Mouse (Mus musculus) activated CD4-positive, CD25-positive, alpha-beta regulatory T cell (primary cell): ENCODE measurements around the gene Slc24a1. TPM values are rescaled to one million over a fixed set of nuclear protein-coding genes. Genes with fewer than 3 reads are reported as not detected.

Experiments used
- polyA plus RNA-seq, 2 experiments: library from polyadenylated mRNA; unstranded; fragments of 100-300 nt; shearing (Covaris generic); gene quantifications; one replicate each; pipeline ENCODE4 v1.2.1; 2017

The Slc24a1 gene
- under 1 TPM; 0.05 to 0.12 TPM for polyA plus RNA-seq

GRCm38 (mm10) chr9:64951161-64951657 is at the start of gene Slc24a1:
TSS of gene Slc24a1 (minus strand) at chr9:64951607.

DNA sequence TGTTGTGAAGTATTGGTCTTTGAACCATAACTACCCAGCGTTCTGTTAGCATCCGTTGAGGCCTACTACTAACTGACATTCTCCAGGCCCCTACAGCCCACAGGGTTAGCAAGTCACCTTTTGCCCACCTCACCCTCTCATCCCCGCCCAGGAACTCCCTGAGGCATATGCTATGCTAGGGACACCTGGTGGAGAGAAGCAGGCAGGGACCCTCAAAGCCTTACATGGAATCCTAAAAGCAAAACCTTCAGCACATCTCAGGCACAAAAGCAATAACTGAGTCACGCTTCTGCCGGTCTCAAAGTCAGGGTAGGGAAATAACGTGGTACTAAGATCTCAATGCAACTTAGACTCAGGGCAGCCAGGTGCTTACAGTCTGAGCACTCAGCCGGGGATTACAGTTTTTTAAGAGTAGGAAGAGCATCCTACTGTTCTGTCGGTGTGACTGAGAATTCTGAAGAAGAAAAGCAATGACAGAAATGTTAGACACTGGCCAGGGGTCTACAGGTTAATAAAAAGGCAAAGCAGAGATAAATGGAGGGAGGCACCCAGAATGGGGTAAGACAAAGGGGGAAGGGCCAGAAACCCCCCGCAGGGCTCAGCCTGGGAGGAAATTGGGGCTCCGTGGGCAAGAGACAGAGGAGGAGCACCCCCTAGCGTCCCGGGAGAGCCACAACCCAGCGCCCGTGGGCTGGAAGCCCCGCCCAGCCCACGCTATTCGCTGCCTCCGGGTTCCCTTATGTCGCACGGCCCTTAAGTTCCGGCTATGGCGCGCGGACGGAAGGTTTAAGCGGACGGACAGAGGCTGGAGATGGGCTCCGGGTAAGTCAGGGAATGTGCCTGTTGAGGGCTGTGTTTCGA is 8.9 kb upstream of the Slc24a1 start, which contains the start of gene Ints14:
Ints14 (plus strand) TSS at position 789 of the 861 bp plus-strand sequence.

Other genes with a start within 250 kb of the Slc24a1 start
- gene Rab11a, start 213.8 kb downstream of the Slc24a1 start, polyA plus RNA-seq: 100 to 1,000 TPM; 333 to 404 TPM
- gene Dennd4a, start 140.3 kb downstream of the Slc24a1 start, polyA plus RNA-seq: 10 to 100 TPM; 18.6 to 26.5 TPM
- gene Ints14, start 9.3 kb upstream of the Slc24a1 start, polyA plus RNA-seq: 10 to 100 TPM; 37.4 to 43.2 TPM
- 100 to 1,000 TPM in 1 of 2 experiments, 10 to 100 TPM in 1; 94.6 to 128 TPM for gene Hacd3, start 70.1 kb upstream of the Slc24a1 start, polyA plus RNA-seq
- 10 to 100 TPM; 55.1 to 71.1 TPM for gene Dpp8, start 80.8 kb upstream of the Slc24a1 start, polyA plus RNA-seq
- under 1 TPM in 1 of 2 experiments, not detected in 1; 0.68 TPM for gene Igdcc4, start 149.9 kb upstream of the Slc24a1 start, polyA plus RNA-seq
- under 1 TPM in 1 of 2 experiments, not detected in 1; 0.07 TPM for gene Igdcc3, start 189.6 kb upstream of the Slc24a1 start, polyA plus RNA-seq
- gene Parp16, start 243.7 kb upstream of the Slc24a1 start, polyA plus RNA-seq: 1 to 10 TPM; 7.8 to 9.6 TPM